Mouse (Mus musculus): ENCODE results near the gene Nhsl2.

GRCm38 (mm10) chrX:102053371-102053770 lies 204.2 kb downstream of the Nhsl2 start:
- no peak for TF ChIP-seq CTCF (conservative IDR thresholded peaks at IDR 0.05; ENCODE audit: low read length)
- no peak for TF ChIP-seq POU5F1 (IDR thresholded peaks at IDR 0.05; ENCODE audit: borderline replicate concordance, low read length)
- TF ChIP-seq NANOG (IDR thresholded peaks at IDR 0.05; ENCODE audit: borderline replicate concordance, low read length) = no peak
